Mouse (Mus musculus) thymus, postnatal 36 days (tissue): ENCODE results near the gene Gm28269.

Source experiments
- DNase-seq, 2 experiments: peaks; one replicate each; pipeline ENCODE4 v3.0.0; 2022; ENCODE audit warnings: mixed read lengths in 2 of 2

Gene Gm28269

GRCm38 (mm10) chrX:21744997-21745396 is at the start of gene Gm28269:
Gm28269 (minus strand) TSS chrX:21745097.
- DNase-seq, result no peak

- DNase-seq, result no peak
These were observed 28.0 kb downstream of the Gm28269 start for GRCm38 (mm10) chrX:21716885-21717284.

- DNase-seq, result no peak
These were observed 29.6 kb downstream of the Gm28269 start for GRCm38 (mm10) chrX:21715293-21715692.

GRCm38 (mm10) chrX:21714829-21715228 is 30.1 kb downstream of the Gm28269 start, which contains the start of gene Slc6a14:
Slc6a14 (plus strand) TSS chrX:21714896.
- DNase-seq, result no peak

GRCm38 (mm10) chrX:21704470-21704869 is 40.4 kb downstream of the Gm28269 start:
- DNase-seq, result no peak

- no peak for DNase-seq
These were observed 43.3 kb downstream of the Gm28269 start for GRCm38 (mm10) chrX:21701646-21702045.

GRCm38 (mm10) chrX:21695687-21696086 is 49.2 kb downstream of the Gm28269 start:
- DNase-seq, result no peak

GRCm38 (mm10) chrX:21695220-21695619 is 49.7 kb downstream of the Gm28269 start:
- DNase-seq, result no peak
